ENCODE assay signal across 24 mouse cellular contexts in the genomic region with DNA sequence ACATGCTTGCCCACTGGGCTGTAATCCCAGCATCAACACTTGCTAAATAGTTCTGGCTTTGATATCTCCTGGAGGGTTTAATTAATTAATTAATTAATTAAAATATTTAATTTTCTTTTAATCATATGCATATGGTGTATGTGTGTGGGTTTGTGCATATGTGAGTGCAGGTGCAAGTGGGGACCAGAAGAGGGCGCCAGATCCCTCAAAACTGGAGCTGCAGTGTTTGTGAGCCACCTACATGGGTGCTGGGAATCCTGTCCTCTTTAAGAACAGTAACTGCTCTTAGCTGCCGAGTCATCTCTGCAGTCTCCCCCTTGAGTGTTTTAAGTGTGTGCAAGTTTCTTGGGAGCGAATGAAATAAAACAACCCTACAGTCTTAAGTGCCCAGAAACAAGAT. TPM values are rescaled to one million over a fixed set of nuclear protein-coding genes. Genes with fewer than 3 reads are reported as not detected.
DNase-seq lines count a peak whose midpoint lies in the region; ATAC-seq and TF ChIP-seq lines count a peak whose summit lies in the region.
"Had no signal": no experiment of that assay in that cellular context is flagged by ENCODE, and none has a peak within 500 bp of the region (broad histone marks: within the 10 kb centered on the region; RNA-seq: fewer than 3 reads in every experiment).

No protein-coding gene starts in this region.

- H3K4me2 ChIP-seq in embryonic facial prominence, embryonic 12.5 days (replicated peaks): no peak overlapping the region
- no peak overlapping the region for H3K4me2 ChIP-seq in midbrain, postnatal 0 days (ENCODE audit: low read depth, low read length, poor library complexity, severe bottlenecking)
- H3K4me2 ChIP-seq in hindbrain, embryonic 13.5 days: no peak overlapping the region
- H3K4me2 ChIP-seq: embryonic facial prominence, embryonic 13.5 days; forebrain, embryonic 12.5 days; heart, embryonic 11.5 days; heart, embryonic 15.5 days; hindbrain, embryonic 14.5 days had no signal

- no peaks in the 10 kb centered on the region for H3K27me3 ChIP-seq in embryonic facial prominence, embryonic 12.5 days
- no peaks in the 10 kb centered on the region for H3K27me3 ChIP-seq in embryonic facial prominence, embryonic 10.5 days (replicated peaks; ENCODE audit: low read depth, poor library complexity, severe bottlenecking)
- H3K27me3 ChIP-seq in midbrain, postnatal 0 days (ENCODE audit: insufficient read depth, low read length): no peaks in the 10 kb centered on the region
- H3K27me3 ChIP-seq in midbrain, embryonic 10.5 days (ENCODE audit: low read depth, poor library complexity, severe bottlenecking): no peaks in the 10 kb centered on the region
- no peaks in the 10 kb centered on the region for H3K27me3 ChIP-seq in Patski
- H3K27me3 ChIP-seq in hindbrain, embryonic 13.5 days: no peaks in the 10 kb centered on the region
- H3K27me3 ChIP-seq: embryonic facial prominence, embryonic 13.5 days; forebrain, embryonic 12.5 days; heart, embryonic 15.5 days had no signal

- no peaks in the 10 kb centered on the region for H3K4me1 ChIP-seq in embryonic facial prominence, embryonic 12.5 days
- H3K4me1 ChIP-seq in embryonic facial prominence, embryonic 10.5 days: peaks cover 11% of the 10 kb centered on the region
- H3K4me1 ChIP-seq in midbrain, postnatal 0 days (ENCODE audit: insufficient read depth, low read length): no peaks in the 10 kb centered on the region
- H3K4me1 ChIP-seq in midbrain, embryonic 10.5 days: no peaks in the 10 kb centered on the region
- H3K4me1 ChIP-seq in hindbrain, embryonic 13.5 days (replicated peaks): 0 out of 2 replicates have a peak, but pooled peaks cover 6% of the 10 kb centered on the region
- H3K4me1 ChIP-seq: forebrain, embryonic 12.5 days; heart, embryonic 15.5 days had no signal

- DNase-seq in embryonic facial prominence, embryonic 10.5 days (ENCODE audit: low spot score): no peak
- no peak for DNase-seq in midbrain, postnatal 0 days (ENCODE audit: low spot score)
- no peak for DNase-seq in midbrain, embryonic 10.5 days (ENCODE audit: low spot score)
- no peak for DNase-seq in Patski (ENCODE audit: low read depth, low spot score)
- no peak for DNase-seq in MN1 (ENCODE audit: low spot score)
- DNase-seq: adrenal gland, adult 2 months; adrenal gland, postnatal 25 days; B cell, adult 2 months; cerebellum, adult 8-10 months; cerebellum, postnatal 14 days; embryo, embryonic 11 days; gastrocnemius, postnatal 14 days; heart, adult 2 months; heart, postnatal 14 days had no signal

- H3K9ac ChIP-seq in embryonic facial prominence, embryonic 12.5 days: no peak overlapping the region
- H3K9ac ChIP-seq in midbrain, postnatal 0 days (replicated peaks; ENCODE audit: low read length, poor library complexity, severe bottlenecking): no peak overlapping the region
- no peak overlapping the region for H3K9ac ChIP-seq in hindbrain, embryonic 13.5 days
- H3K9ac ChIP-seq: embryonic facial prominence, embryonic 13.5 days; forebrain, embryonic 12.5 days; heart, embryonic 15.5 days; hindbrain, embryonic 14.5 days had no signal

- no peak overlapping the region for H3K27ac ChIP-seq in embryonic facial prominence, embryonic 12.5 days
- no peak overlapping the region for H3K27ac ChIP-seq in embryonic facial prominence, embryonic 10.5 days (replicated peaks)
- H3K27ac ChIP-seq in midbrain, postnatal 0 days (ENCODE audit: low read depth, low read length): no peak overlapping the region
- no peak overlapping the region for H3K27ac ChIP-seq in midbrain, embryonic 10.5 days (replicated peaks)
- H3K27ac ChIP-seq in hindbrain, embryonic 13.5 days: no peak overlapping the region
- H3K27ac ChIP-seq: embryonic facial prominence, embryonic 13.5 days; forebrain, embryonic 12.5 days; heart, adult 2 months; heart, embryonic 15.5 days; hindbrain, embryonic 14.5 days had no signal

- no peak overlapping the region for H3K4me3 ChIP-seq in embryonic facial prominence, embryonic 12.5 days
- H3K4me3 ChIP-seq in embryonic facial prominence, embryonic 10.5 days: no peak overlapping the region
- no peak overlapping the region for H3K4me3 ChIP-seq in midbrain, postnatal 0 days (ENCODE audit: low read depth, low read length)
- no peak overlapping the region for H3K4me3 ChIP-seq in midbrain, embryonic 10.5 days
- H3K4me3 ChIP-seq in hindbrain, embryonic 13.5 days: no peak overlapping the region
- H3K4me3 ChIP-seq: embryonic facial prominence, embryonic 13.5 days; forebrain, embryonic 12.5 days; heart, adult 2 months; heart, embryonic 15.5 days had no signal

- 0 out of 2 replicates have a peak, but pooled peaks have one; percentile 7 for TF ChIP-seq CTCF in midbrain, postnatal 0 days (IDR thresholded peaks at IDR 0.05)
- peak; percentile 31 for TF ChIP-seq CTCF in Patski (IDR thresholded peaks at IDR 0.05)

- POLR2A ChIA-PET in Patski (lab: Charles Lee): no interaction called here

- in situ Hi-C loops in Patski (cut with MboI; ENCODE audit: low pct_unique_long_range_greater_than_20kb): no loop called here

- CTCF ChIA-PET in Patski (lab: Charles Lee): no interaction called here

- H3K36me3 ChIP-seq in embryonic facial prominence, embryonic 12.5 days: no peaks in the 10 kb centered on the region
- peaks cover 19% of the 10 kb centered on the region for H3K36me3 ChIP-seq in embryonic facial prominence, embryonic 10.5 days (replicated peaks)
- H3K36me3 ChIP-seq in midbrain, postnatal 0 days (ENCODE audit: insufficient read depth, low read length): no peaks in the 10 kb centered on the region
- H3K36me3 ChIP-seq in midbrain, embryonic 10.5 days: peaks cover 14% of the 10 kb centered on the region
- peaks cover 4% of the 10 kb centered on the region; the same call in 1 of the 2 replicates for H3K36me3 ChIP-seq in hindbrain, embryonic 13.5 days
- H3K36me3 ChIP-seq: embryonic facial prominence, embryonic 13.5 days; forebrain, embryonic 12.5 days; heart, embryonic 15.5 days had no signal

- H3K9me3 ChIP-seq in embryonic facial prominence, embryonic 12.5 days: 0 out of 2 replicates have a peak, but pooled peaks cover 3% of the 10 kb centered on the region
- H3K9me3 ChIP-seq in embryonic facial prominence, embryonic 10.5 days: no peaks in the 10 kb centered on the region
- no peaks in the 10 kb centered on the region for H3K9me3 ChIP-seq in midbrain, postnatal 0 days (ENCODE audit: low read length)
- H3K9me3 ChIP-seq in midbrain, embryonic 10.5 days (replicated peaks): peaks cover 3% of the 10 kb centered on the region; the same call in 1 of the 2 replicates
- no peaks in the 10 kb centered on the region for H3K9me3 ChIP-seq in hindbrain, embryonic 13.5 days
- H3K9me3 ChIP-seq: embryonic facial prominence, embryonic 13.5 days; heart, embryonic 15.5 days had no signal

- WGBS in embryonic facial prominence, embryonic 12.5 days: 87% methylated on average over 3 of the region's 3 CpGs
- 82% methylated on average over 3 of the region's 3 CpGs for WGBS in embryonic facial prominence, embryonic 10.5 days
- 83% methylated on average over 3 of the region's 3 CpGs for WGBS in midbrain, postnatal 0 days
- WGBS in midbrain, embryonic 10.5 days: 84% methylated on average over 3 of the region's 3 CpGs
- 77% methylated on average over 3 of the region's 3 CpGs for WGBS in hindbrain, embryonic 13.5 days

- 0 out of 2 replicates have a peak, but pooled peaks have one; percentile 10 for ATAC-seq in embryonic facial prominence, embryonic 12.5 days (ENCODE audit: insufficient number of reproducible peaks, insufficient read depth, low FRiP score, low TSS enrichment)
- ATAC-seq in midbrain, postnatal 0 days (ENCODE audit: low FRiP score): no peak
- ATAC-seq in Patski: no peak
- ATAC-seq in hindbrain, embryonic 13.5 days (ENCODE audit: low FRiP score): no peak
- ATAC-seq: CD4-positive, CD25-positive, alpha-beta regulatory T cell, adult 4 months; forebrain, embryonic 16.5 days; inflammation-experienced regulatory T-cells, adult 6 months had no signal

RNA-seq across cellular contexts. Expression of a gene that starts 15.9 kb away (rescaled TPM):
- polyA plus RNA-seq in embryonic facial prominence, embryonic 12.5 days (2016; fragmentation: Nextera tagmentation; extraction: Ambion mirVana): 15.7 and 16.9 TPM in 2 replicates
- 14.4 and 15.1 TPM in 2 replicates for polyA plus RNA-seq in embryonic facial prominence, embryonic 10.5 days (2016; fragmentation: Nextera tagmentation; extraction: Ambion mirVana)
- 25.6 and 32.2 TPM in 2 replicates for total RNA-seq in midbrain, postnatal 0 days (2014; rRNA removed)
- 18.1 TPM in 2 replicates for polyA plus RNA-seq in midbrain, postnatal 0 days (2015; fragmentation: Nextera tagmentation; extraction: Ambion mirVana)
- 14.1 and 16.7 TPM in 2 replicates for polyA plus RNA-seq in midbrain, embryonic 10.5 days (2016; fragmentation: Nextera tagmentation; extraction: Ambion mirVana)
- 16.7 TPM for polyA plus RNA-seq in Patski (2021)
- 10.7 and 12.2 TPM in 2 replicates for polyA plus RNA-seq in hindbrain, embryonic 13.5 days (2015; fragmentation: Nextera tagmentation; extraction: Ambion mirVana)

RNA-seq across cellular contexts. Expression of a gene that starts 57.8 kb away (rescaled TPM):
- polyA plus RNA-seq in embryonic facial prominence, embryonic 12.5 days (2016; fragmentation: Nextera tagmentation; extraction: Ambion mirVana): 81.7 and 83.7 TPM in 2 replicates
- polyA plus RNA-seq in embryonic facial prominence, embryonic 10.5 days (2016; fragmentation: Nextera tagmentation; extraction: Ambion mirVana): 125 and 140 TPM in 2 replicates
- 28.5 and 38.1 TPM in 2 replicates for total RNA-seq in midbrain, postnatal 0 days (2014; rRNA removed)
- 66.6 and 74.1 TPM in 2 replicates for polyA plus RNA-seq in midbrain, postnatal 0 days (2015; fragmentation: Nextera tagmentation; extraction: Ambion mirVana)
- polyA plus RNA-seq in midbrain, embryonic 10.5 days (2016; fragmentation: Nextera tagmentation; extraction: Ambion mirVana): 109 and 137 TPM in 2 replicates
- polyA plus RNA-seq in Patski (2021): 200 TPM
- 83.7 and 92.0 TPM in 2 replicates for polyA plus RNA-seq in hindbrain, embryonic 13.5 days (2015; fragmentation: Nextera tagmentation; extraction: Ambion mirVana)
